Comparison of ENCODE assay signal across 8 mouse cellular contexts in genomic region chr2:151999669-152000290, GRCm38 (mm10). TPM values are rescaled to one million over a fixed set of nuclear protein-coding genes. Genes with fewer than 3 reads are reported as not detected.
DNase-seq lines count a peak whose midpoint lies in the region; ATAC-seq lines count a peak whose summit lies in the region.
"Had no signal": no experiment of that assay in that cellular context is flagged by ENCODE, and none has a peak within 500 bp of the region (broad histone marks: within the 10 kb centered on the region; RNA-seq: fewer than 3 reads in every experiment).

No protein-coding gene starts in this region.

- no peak overlapping the region for H3K27ac ChIP-seq in intestine, embryonic 16.5 days (ENCODE audit: low read length)
- H3K27ac ChIP-seq in limb, embryonic 12.5 days, result no peak overlapping the region

- 14% methylated on average over 20 of the region's 20 CpGs for WGBS in intestine, embryonic 16.5 days
- WGBS in limb, embryonic 12.5 days, result 8% methylated on average over 20 of the region's 20 CpGs

- H3K4me1 ChIP-seq in intestine, embryonic 16.5 days (ENCODE audit: control insufficient read depth, insufficient read depth, low read length), result 0 out of 2 replicates have a peak, but pooled peaks cover 8% of the 10 kb centered on the region
- H3K4me1 ChIP-seq in limb, embryonic 12.5 days (replicated peaks), result peaks cover 14% of the 10 kb centered on the region

- H3K9ac ChIP-seq in intestine, embryonic 16.5 days (ENCODE audit: low read depth, low read length), result peak overlapping the region; percentile 12; the same call in 1 of the 2 replicates
- no peak overlapping the region for H3K9ac ChIP-seq in limb, embryonic 12.5 days (replicated peaks)

- DNase-seq in lung, adult 18-20 months, result peak; percentile 68 to 80
- no peak for DNase-seq in lung, postnatal 14 days
- DNase-seq in testis, postnatal 10 days (ENCODE audit: low spot score), result peak; percentile 75
- DNase-seq in left cerebral cortex, adult 18-20 months (ENCODE audit: low spot score in 2 of 2), result no peak
- no peak for DNase-seq in gastrocnemius, postnatal 10 days
- DNase-seq: cerebellum, adult 18-20 months had no signal

- peak; percentile 41 for ATAC-seq in intestine, embryonic 16.5 days
- 0 out of 2 replicates have a peak, but pooled peaks have one; percentile 16 for ATAC-seq in limb, embryonic 12.5 days (ENCODE audit: insufficient number of reproducible peaks, insufficient read depth, low FRiP score, low TSS enrichment, low read depth)

- peak overlapping the region; percentile 30 for H3K4me3 ChIP-seq in intestine, embryonic 16.5 days (ENCODE audit: low read length)
- H3K4me3 ChIP-seq in limb, embryonic 12.5 days (replicated peaks), result no peak overlapping the region

- 0 out of 2 replicates have a peak, but pooled peaks cover 12% of the 10 kb centered on the region for H3K27me3 ChIP-seq in intestine, embryonic 16.5 days (replicated peaks; ENCODE audit: control insufficient read depth, insufficient read depth, low read length)
- peaks cover 75% of the 10 kb centered on the region for H3K27me3 ChIP-seq in limb, embryonic 12.5 days

- H3K9me3 ChIP-seq in intestine, embryonic 16.5 days (ENCODE audit: control insufficient read depth, low read length), result no peaks in the 10 kb centered on the region
- no peaks in the 10 kb centered on the region for H3K9me3 ChIP-seq in limb, embryonic 12.5 days

- H3K36me3 ChIP-seq in intestine, embryonic 16.5 days (ENCODE audit: control insufficient read depth, insufficient read depth, low read length), result no peaks in the 10 kb centered on the region
- no peaks in the 10 kb centered on the region for H3K36me3 ChIP-seq in limb, embryonic 12.5 days

- peak overlapping the region; percentile 43 for H3K4me2 ChIP-seq in intestine, embryonic 16.5 days (ENCODE audit: low read depth, low read length)
- H3K4me2 ChIP-seq in limb, embryonic 12.5 days, result no peak overlapping the region

RNA-seq across cellular contexts. Expression of gene Slc52a3, which starts 3.5 kb away (rescaled TPM):
- 6.9 and 7.0 TPM in 2 replicates for polyA plus RNA-seq in intestine, embryonic 16.5 days (2015; fragmentation: Nextera tagmentation; extraction: Ambion mirVana)
- 0.97 and 1.2 TPM in 2 replicates for polyA plus RNA-seq in limb, embryonic 12.5 days (2016; fragmentation: Nextera tagmentation; extraction: Ambion mirVana)
- 1 to 10 TPM; 2.1 to 2.8 TPM for total RNA-seq in left cerebral cortex, adult 18-20 months (2021)
- total RNA-seq in gastrocnemius, postnatal 10 days (2021), result 1 to 10 TPM; 1.1 to 1.3 TPM

RNA-seq across cellular contexts. Expression of gene Fam110a, which starts 19.8 kb away (rescaled TPM):
- polyA plus RNA-seq in intestine, embryonic 16.5 days (2015; fragmentation: Nextera tagmentation; extraction: Ambion mirVana), result 25.7 and 25.9 TPM in 2 replicates
- polyA plus RNA-seq in limb, embryonic 12.5 days (2016; fragmentation: Nextera tagmentation; extraction: Ambion mirVana), result 29.3 and 31.7 TPM in 2 replicates
- total RNA-seq in left cerebral cortex, adult 18-20 months (2021), result 1 to 10 TPM; 7.4 to 7.6 TPM
- 1 to 10 TPM; 5.6 to 6.6 TPM for total RNA-seq in gastrocnemius, postnatal 10 days (2021)

Comparison
In these comparisons a context has a peak if more than half of its experiments do, and no peak if none do; other contexts are left out.
1. DNase-seq: peak in lung, adult 18-20 months (2 of 2) and testis, postnatal 10 days (single experiment); none in lung, postnatal 14 days (single experiment), left cerebral cortex, adult 18-20 months (0 of 2) and gastrocnemius, postnatal 10 days (single experiment).